Mouse (Mus musculus): ENCODE data around the gene Sgcd. TPM values are rescaled to one million over a fixed set of nuclear protein-coding genes. Genes with fewer than 3 reads are reported as not detected.

Gene Sgcd
- polyA plus RNA-seq (2012; rRNA removed), result 3.1 and 6.1 TPM in 2 replicates

GRCm38 (mm10) chr11:47988697-47989533 is at the start of gene Sgcd:
TSS of gene Sgcd (minus strand) at chr11:47988969.
- TF ChIP-seq POLR2A (IDR thresholded peaks at IDR 0.05; ENCODE audit: borderline replicate concordance, extremely low read depth, insufficient read depth, insufficient read length, poor library complexity, severe bottlenecking), result peak; percentile 28
- no peak for TF ChIP-seq CTCF (IDR thresholded peaks at IDR 0.05; ENCODE audit: borderline replicate concordance, extremely low read depth, insufficient read depth, insufficient read length)
- peak; percentile 82 for DNase-seq (ENCODE audit: low read depth)

GRCm38 (mm10) chr11:48038051-48038450 is 49.3 kb upstream of the Sgcd start:
- DNase-seq (ENCODE audit: low read depth), result no peak
- TF ChIP-seq POLR2A (IDR thresholded peaks at IDR 0.05; ENCODE audit: borderline replicate concordance, extremely low read depth, insufficient read depth, insufficient read length, poor library complexity, severe bottlenecking) (no peak), CTCF (IDR thresholded peaks at IDR 0.05; ENCODE audit: borderline replicate concordance, extremely low read depth, insufficient read depth, insufficient read length) (no peak)

GRCm38 (mm10) chr11:48012836-48013235 is 24.1 kb upstream of the Sgcd start:
- no peak for DNase-seq (ENCODE audit: low read depth)
- TF ChIP-seq POLR2A (IDR thresholded peaks at IDR 0.05; ENCODE audit: borderline replicate concordance, extremely low read depth, insufficient read depth, insufficient read length, poor library complexity, severe bottlenecking) (no peak), CTCF (IDR thresholded peaks at IDR 0.05; ENCODE audit: borderline replicate concordance, extremely low read depth, insufficient read depth, insufficient read length) (no peak)

- no peak for DNase-seq (ENCODE audit: low read depth)
- TF ChIP-seq POLR2A (IDR thresholded peaks at IDR 0.05; ENCODE audit: borderline replicate concordance, extremely low read depth, insufficient read depth, insufficient read length, poor library complexity, severe bottlenecking), result no peak
- no peak for TF ChIP-seq CTCF (IDR thresholded peaks at IDR 0.05; ENCODE audit: borderline replicate concordance, extremely low read depth, insufficient read depth, insufficient read length)
These were observed 454 bp downstream of the Sgcd start for GRCm38 (mm10) chr11:47988333-47988696.

- DNase-seq (ENCODE audit: low read depth), result peak; percentile 37
- TF ChIP-seq POLR2A (IDR thresholded peaks at IDR 0.05; ENCODE audit: borderline replicate concordance, extremely low read depth, insufficient read depth, insufficient read length, poor library complexity, severe bottlenecking), result no peak
- no peak for TF ChIP-seq CTCF (IDR thresholded peaks at IDR 0.05; ENCODE audit: borderline replicate concordance, extremely low read depth, insufficient read depth, insufficient read length)
These were observed 889 bp downstream of the Sgcd start for GRCm38 (mm10) chr11:47987893-47988267.

GRCm38 (mm10) chr11:47987251-47987892 is 1.4 kb downstream of the Sgcd start:
- TF ChIP-seq POLR2A (IDR thresholded peaks at IDR 0.05; ENCODE audit: borderline replicate concordance, extremely low read depth, insufficient read depth, insufficient read length, poor library complexity, severe bottlenecking), result no peak
- no peak for TF ChIP-seq CTCF (IDR thresholded peaks at IDR 0.05; ENCODE audit: borderline replicate concordance, extremely low read depth, insufficient read depth, insufficient read length)
- peak; percentile 79 for DNase-seq (ENCODE audit: low read depth)

- peak; percentile 66 for DNase-seq (ENCODE audit: low read depth)
- TF ChIP-seq CTCF (IDR thresholded peaks at IDR 0.05; ENCODE audit: borderline replicate concordance, extremely low read depth, insufficient read depth, insufficient read length), result no peak
- TF ChIP-seq POLR2A (IDR thresholded peaks at IDR 0.05; ENCODE audit: borderline replicate concordance, extremely low read depth, insufficient read depth, insufficient read length, poor library complexity, severe bottlenecking), result no peak
These were observed 6.6 kb downstream of the Sgcd start for GRCm38 (mm10) chr11:47982152-47982551.

GRCm38 (mm10) chr11:47981108-47981507 is 7.7 kb downstream of the Sgcd start:
- no peak for DNase-seq (ENCODE audit: low read depth)
- TF ChIP-seq CTCF (IDR thresholded peaks at IDR 0.05; ENCODE audit: borderline replicate concordance, extremely low read depth, insufficient read depth, insufficient read length), result no peak
- TF ChIP-seq POLR2A (IDR thresholded peaks at IDR 0.05; ENCODE audit: borderline replicate concordance, extremely low read depth, insufficient read depth, insufficient read length, poor library complexity, severe bottlenecking), result no peak

- peak; percentile 11 for DNase-seq (ENCODE audit: low read depth)
- TF ChIP-seq POLR2A (IDR thresholded peaks at IDR 0.05; ENCODE audit: borderline replicate concordance, extremely low read depth, insufficient read depth, insufficient read length, poor library complexity, severe bottlenecking) (no peak), CTCF (IDR thresholded peaks at IDR 0.05; ENCODE audit: borderline replicate concordance, extremely low read depth, insufficient read depth, insufficient read length) (no peak)
These were observed 35.5 kb downstream of the Sgcd start for GRCm38 (mm10) chr11:47953291-47953690.

- DNase-seq (ENCODE audit: low read depth), result no peak
- TF ChIP-seq POLR2A (IDR thresholded peaks at IDR 0.05; ENCODE audit: borderline replicate concordance, extremely low read depth, insufficient read depth, insufficient read length, poor library complexity, severe bottlenecking) (no peak), CTCF (IDR thresholded peaks at IDR 0.05; ENCODE audit: borderline replicate concordance, extremely low read depth, insufficient read depth, insufficient read length) (no peak)
These were observed 36.4 kb downstream of the Sgcd start for GRCm38 (mm10) chr11:47952366-47952765.

GRCm38 (mm10) chr11:47939795-47940194 is 49.0 kb downstream of the Sgcd start:
- TF ChIP-seq CTCF (IDR thresholded peaks at IDR 0.05; ENCODE audit: borderline replicate concordance, extremely low read depth, insufficient read depth, insufficient read length), result no peak
- no peak for TF ChIP-seq POLR2A (IDR thresholded peaks at IDR 0.05; ENCODE audit: borderline replicate concordance, extremely low read depth, insufficient read depth, insufficient read length, poor library complexity, severe bottlenecking)
- DNase-seq (ENCODE audit: low read depth), result peak; percentile 34
